25 mouse cellular contexts compared by ENCODE assay signal in genomic region chr6:93031812-93032330, GRCm38 (mm10).
DNase-seq lines count a peak whose midpoint lies in the region; ATAC-seq and TF ChIP-seq lines count a peak whose summit lies in the region.
"Had no signal": no experiment of that assay in that cellular context is flagged by ENCODE, and none has a peak within 500 bp of the region (broad histone marks: within the 10 kb centered on the region; RNA-seq: fewer than 3 reads in every experiment).

No protein-coding gene starts in this region.

- no peaks in the 10 kb centered on the region for H3K36me3 ChIP-seq in midbrain, embryonic 11.5 days (ENCODE audit: control insufficient read depth, insufficient read depth, low read length)
- H3K36me3 ChIP-seq in midbrain, postnatal 0 days (ENCODE audit: insufficient read depth, low read length), result no peaks in the 10 kb centered on the region
- H3K36me3 ChIP-seq in ES-E14 (ENCODE audit: control insufficient read depth, insufficient read depth, low read length, poor library complexity, severe bottlenecking), result no peaks in the 10 kb centered on the region
- no peaks in the 10 kb centered on the region for H3K36me3 ChIP-seq in heart, embryonic 11.5 days (ENCODE audit: control insufficient read depth, insufficient read depth, low read length)
- H3K36me3 ChIP-seq: embryonic facial prominence, embryonic 12.5 days; embryonic facial prominence, embryonic 15.5 days; heart, embryonic 10.5 days; hindbrain, embryonic 10.5 days; hindbrain, embryonic 13.5 days; intestine, embryonic 15.5 days had no signal

- 98% methylated on average over 1 of the region's 1 CpGs for WGBS in midbrain, embryonic 11.5 days
- 79% methylated on average over 1 of the region's 1 CpGs for WGBS in midbrain, postnatal 0 days
- WGBS in heart, embryonic 11.5 days (ENCODE audit: insufficient replicate concordance), result 83% methylated on average over 1 of the region's 1 CpGs

- in situ Hi-C loops in ES-E14 (cut with MboI; ENCODE audit: low sequenced_read_pairs in 2 of 2, unreplicated experiment in 2 of 2), result no loop called here

- H3K4me1 ChIP-seq in midbrain, embryonic 11.5 days (ENCODE audit: control insufficient read depth, insufficient read depth, low read length), result no peaks in the 10 kb centered on the region
- H3K4me1 ChIP-seq in midbrain, postnatal 0 days (ENCODE audit: insufficient read depth, low read length), result no peaks in the 10 kb centered on the region
- H3K4me1 ChIP-seq in ES-E14 (ENCODE audit: control insufficient read depth in 2 of 2, insufficient read depth in 2 of 2, low read length in 2 of 2, poor library complexity in 1 of 2), result no peaks in the 10 kb centered on the region
- no peaks in the 10 kb centered on the region for H3K4me1 ChIP-seq in heart, embryonic 11.5 days (ENCODE audit: control insufficient read depth, insufficient read depth, low read length)
- H3K4me1 ChIP-seq: embryonic facial prominence, embryonic 12.5 days; embryonic facial prominence, embryonic 15.5 days; heart, embryonic 10.5 days; hindbrain, embryonic 10.5 days; hindbrain, embryonic 13.5 days; intestine, embryonic 15.5 days had no signal

- no peak for ATAC-seq in midbrain, embryonic 11.5 days (ENCODE audit: low FRiP score)
- no peak for ATAC-seq in midbrain, postnatal 0 days (ENCODE audit: low FRiP score)
- ATAC-seq in heart, embryonic 11.5 days (replicated peaks; ENCODE audit: insufficient number of reproducible peaks, low FRiP score, low TSS enrichment), result no peak
- ATAC-seq: forebrain, embryonic 14.5 days; forebrain, postnatal 0 days; hindbrain, embryonic 16.5 days; intestine, embryonic 15.5 days had no signal

- H3K4me3 ChIP-seq in midbrain, embryonic 11.5 days (ENCODE audit: low read depth, low read length), result no peak overlapping the region
- no peak overlapping the region for H3K4me3 ChIP-seq in midbrain, postnatal 0 days (ENCODE audit: low read depth, low read length)
- no peak overlapping the region for H3K4me3 ChIP-seq in ES-E14 (ENCODE audit: insufficient read depth in 1 of 2, low read depth in 1 of 2, low read length in 2 of 2, poor library complexity in 1 of 2, severe bottlenecking in 1 of 2)
- no peak overlapping the region for H3K4me3 ChIP-seq in heart, embryonic 11.5 days (ENCODE audit: low read depth, low read length)
- H3K4me3 ChIP-seq: embryonic facial prominence, embryonic 12.5 days; embryonic facial prominence, embryonic 15.5 days; heart, adult 2 months; heart, embryonic 10.5 days; hindbrain, embryonic 10.5 days; hindbrain, embryonic 13.5 days; intestine, embryonic 15.5 days had no signal

- H3K9me3 ChIP-seq in midbrain, embryonic 11.5 days (ENCODE audit: control insufficient read depth, low read length), result no peaks in the 10 kb centered on the region
- no peaks in the 10 kb centered on the region for H3K9me3 ChIP-seq in midbrain, postnatal 0 days (ENCODE audit: low read length)
- no peaks in the 10 kb centered on the region for H3K9me3 ChIP-seq in ES-E14 (ENCODE audit: control insufficient read depth, insufficient read depth, low read depth, low read length)
- H3K9me3 ChIP-seq in heart, embryonic 11.5 days (replicated peaks; ENCODE audit: control insufficient read depth, low read length), result no peaks in the 10 kb centered on the region
- H3K9me3 ChIP-seq: embryonic facial prominence, embryonic 12.5 days; embryonic facial prominence, embryonic 15.5 days; heart, embryonic 10.5 days; intestine, embryonic 15.5 days had no signal

- H3K4me2 ChIP-seq in midbrain, embryonic 11.5 days, result no peak overlapping the region
- H3K4me2 ChIP-seq in midbrain, postnatal 0 days (ENCODE audit: low read depth, low read length, poor library complexity, severe bottlenecking), result no peak overlapping the region
- H3K4me2 ChIP-seq in heart, embryonic 11.5 days, result no peak overlapping the region
- H3K4me2 ChIP-seq: embryonic facial prominence, embryonic 12.5 days; embryonic facial prominence, embryonic 15.5 days; hindbrain, embryonic 13.5 days; intestine, embryonic 15.5 days had no signal

- no peaks in the 10 kb centered on the region for H3K27me3 ChIP-seq in midbrain, embryonic 11.5 days (ENCODE audit: control insufficient read depth, insufficient read depth, low read length)
- H3K27me3 ChIP-seq in midbrain, postnatal 0 days (ENCODE audit: insufficient read depth, low read length), result no peaks in the 10 kb centered on the region
- no peaks in the 10 kb centered on the region for H3K27me3 ChIP-seq in heart, embryonic 11.5 days (ENCODE audit: control insufficient read depth, insufficient read depth, low read length)
- H3K27me3 ChIP-seq: embryonic facial prominence, embryonic 12.5 days; embryonic facial prominence, embryonic 15.5 days; hindbrain, embryonic 13.5 days; intestine, embryonic 15.5 days had no signal

- H3K27ac ChIP-seq in midbrain, embryonic 11.5 days (ENCODE audit: low read depth, low read length), result no peak overlapping the region
- H3K27ac ChIP-seq in midbrain, postnatal 0 days (ENCODE audit: low read depth, low read length), result no peak overlapping the region
- H3K27ac ChIP-seq in ES-E14 (ENCODE audit: insufficient read depth, low read depth, low read length, poor library complexity, severe bottlenecking), result no peak overlapping the region
- H3K27ac ChIP-seq in heart, embryonic 11.5 days (ENCODE audit: low read depth, low read length), result no peak overlapping the region
- H3K27ac ChIP-seq: embryonic facial prominence, embryonic 12.5 days; embryonic facial prominence, embryonic 15.5 days; heart, adult 2 months; heart, embryonic 10.5 days; hindbrain, embryonic 10.5 days; hindbrain, embryonic 13.5 days; intestine, embryonic 15.5 days had no signal

- no peak for TF ChIP-seq CTCF in midbrain, postnatal 0 days (IDR thresholded peaks at IDR 0.05)

- no peak overlapping the region for H3K9ac ChIP-seq in midbrain, embryonic 11.5 days (ENCODE audit: low read length)
- no peak overlapping the region for H3K9ac ChIP-seq in midbrain, postnatal 0 days (replicated peaks; ENCODE audit: low read length, poor library complexity, severe bottlenecking)
- H3K9ac ChIP-seq in ES-E14 (ENCODE audit: insufficient read depth, low read depth, low read length, poor library complexity, severe bottlenecking), result no peak overlapping the region
- H3K9ac ChIP-seq in heart, embryonic 11.5 days (ENCODE audit: low read depth, low read length), result no peak overlapping the region
- H3K9ac ChIP-seq: embryonic facial prominence, embryonic 12.5 days; embryonic facial prominence, embryonic 15.5 days; forebrain, postnatal 0 days; hindbrain, embryonic 13.5 days; intestine, embryonic 15.5 days had no signal

- peak; percentile 90 for DNase-seq in heart, adult 11 months
- no peak for DNase-seq in heart, postnatal 4 days
- DNase-seq in midbrain, embryonic 11.5 days (ENCODE audit: low spot score, missing footprints), result peak; percentile 53
- no peak for DNase-seq in midbrain, postnatal 0 days (ENCODE audit: low spot score)
- DNase-seq in ES-E14 (ENCODE audit: low read depth, low spot score) (no peak), ZHBTc4 (ENCODE audit: low read depth, low spot score) (peak; percentile 25)
- DNase-seq in urinary bladder, adult 2 months (ENCODE audit: low spot score), result no peak
- DNase-seq: adrenal gland, adult 8-10 months; adrenal gland, postnatal 36 days; cerebellum, adult 18-20 months; cerebellum, adult 9-10 months; cerebellum, postnatal 14 days; forebrain, postnatal 0 days; gastrocnemius, postnatal 25 days; heart, adult 2 months; kidney, adult 11 months had no signal

TF ChIP-seq in ES-E14, 5 proteins besides CTCF, POLR2A, EP300 and RAD21:
- no peak for TF ChIP-seq CHD2 (IDR thresholded peaks at IDR 0.05; ENCODE audit: low read depth, low read length)
- TF ChIP-seq MAFK (IDR thresholded peaks at IDR 0.05; ENCODE audit: insufficient read depth, low read depth, low read length), result peak; percentile 80

Comparison
In these comparisons a context has a peak if more than half of its experiments do, and no peak if none do; other contexts are left out.
1. DNase-seq: peak in heart, adult 11 months (single experiment), midbrain, embryonic 11.5 days (single experiment) and ZHBTc4 (single experiment); none in heart, postnatal 4 days (single experiment), midbrain, postnatal 0 days (single experiment), ES-E14 (single experiment) and urinary bladder, adult 2 months (single experiment).